Mouse (Mus musculus): ENCODE results near the gene Rtp4. TPM values are rescaled to one million over a fixed set of nuclear protein-coding genes. Genes with fewer than 3 reads are reported as not detected.

Rtp4 gene
- polyA plus RNA-seq, 2 experiments = 3.4 to 3.9 TPM

- H3K4me2 ChIP-seq (ENCODE audit: low read depth) = no peak overlapping the region
- H3K36me3 ChIP-seq (replicated peaks; ENCODE audit: control insufficient read depth, insufficient read depth, low read depth) = no peaks in the 10 kb centered on the region
- H3K4me1 ChIP-seq (replicated peaks; ENCODE audit: control insufficient read depth in 2 of 2, insufficient read depth in 2 of 2, low read length in 1 of 2) = peaks cover 0 to under 1% of the 10 kb centered on the region in 2 experiments; a peak in 2 of 4 replicates
- H3K9ac ChIP-seq (replicated peaks) = no peak overlapping the region
- TF ChIP-seq EP300 (IDR thresholded peaks at IDR 0.05; ENCODE audit: low read depth) (no peak), CTCF (IDR thresholded peaks at IDR 0.05; ENCODE audit: low read depth) (no peak)
- no peak overlapping the region for H3K4me3 ChIP-seq (ENCODE audit: insufficient read depth in 1 of 2, low read depth in 2 of 2, low read length in 2 of 2)
- DNase-seq (ENCODE audit: low read depth in 3 of 3, low spot score in 3 of 3) = no peak
- ATAC-seq (ENCODE audit: insufficient read depth) = no peak
- no peaks in the 10 kb centered on the region for H3K27me3 ChIP-seq (ENCODE audit: control insufficient read depth, insufficient read depth, low read length)
- H3K27ac ChIP-seq = no peak overlapping the region
- no peaks in the 10 kb centered on the region for H3K9me3 ChIP-seq (ENCODE audit: control insufficient read depth, low read length)
These were observed 72.4 kb downstream of the Rtp4 start for GRCm38 (mm10) chr16:23592501-23592900.

DNA sequence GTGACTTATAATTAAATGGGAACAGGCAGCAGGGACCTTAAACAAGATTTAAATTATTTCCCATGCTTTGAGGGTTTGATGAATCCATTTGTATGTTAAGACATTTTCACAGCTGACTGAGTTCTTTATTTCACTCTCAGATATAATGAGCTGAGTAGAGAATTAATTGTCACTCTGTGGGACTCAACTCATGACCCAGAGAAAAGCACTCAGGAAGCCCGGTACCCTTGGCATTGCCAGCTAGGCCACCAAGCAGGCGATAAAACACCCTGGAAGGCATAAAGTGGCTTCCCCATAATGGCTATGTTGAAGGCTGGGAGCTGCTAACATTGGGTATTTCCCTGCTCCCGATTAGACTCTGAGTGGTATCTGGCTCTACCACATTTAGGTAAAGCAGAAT lies 76.6 kb downstream of the Rtp4 start:
- H3K9ac ChIP-seq (replicated peaks) = no peak overlapping the region

DNA sequence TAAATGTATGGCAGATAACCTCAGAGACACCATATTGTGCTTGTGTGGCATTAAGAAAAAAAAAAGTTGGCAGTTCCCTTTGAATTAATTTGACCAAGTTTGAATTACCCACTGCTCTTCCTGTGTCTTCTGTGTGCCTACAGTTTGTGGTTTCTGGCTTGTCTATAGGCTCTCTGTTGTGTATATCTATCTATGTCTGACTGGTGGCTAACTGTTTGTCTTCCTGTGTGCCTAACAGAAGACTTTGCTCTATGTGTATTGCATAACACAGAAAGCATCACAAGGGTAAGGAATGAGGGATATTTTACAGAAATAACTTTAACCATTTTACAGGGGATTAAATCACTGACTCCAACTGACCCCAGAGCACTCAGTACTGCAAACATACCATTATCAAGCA lies 77.9 kb downstream of the Rtp4 start:
- Histone ChIP-seq H3K36me3 (replicated peaks; ENCODE audit: control insufficient read depth, insufficient read depth, low read depth) (no peaks in the 10 kb centered on the region), H3K27me3 (ENCODE audit: control insufficient read depth, insufficient read depth, low read length) (no peaks in the 10 kb centered on the region), H3K4me2 (ENCODE audit: low read depth) (no peak overlapping the region), H3K4me3 (ENCODE audit: insufficient read depth in 1 of 2, low read depth in 2 of 2, low read length in 2 of 2) (no peak overlapping the region), H3K9me3 (ENCODE audit: control insufficient read depth, low read length) (no peaks in the 10 kb centered on the region), H3K9ac (replicated peaks) (no peak overlapping the region), H3K4me1 (replicated peaks; ENCODE audit: control insufficient read depth in 2 of 2, insufficient read depth in 2 of 2, low read length in 1 of 2) (peaks cover 0 to 3% of the 10 kb centered on the region in 2 experiments; a peak in 2 of 4 replicates), H3K27ac (no peak overlapping the region)
- ATAC-seq (ENCODE audit: insufficient read depth) (no peak), DNase-seq (ENCODE audit: low read depth in 3 of 3, low spot score in 3 of 3) (no peak)
- TF ChIP-seq CTCF (IDR thresholded peaks at IDR 0.05; ENCODE audit: low read depth) (no peak), EP300 (IDR thresholded peaks at IDR 0.05; ENCODE audit: low read depth) (no peak)

More for the DNA sequence above, 76.6 kb downstream of the Rtp4 start:
- ATAC-seq (ENCODE audit: insufficient read depth) = no peak
- TF ChIP-seq CTCF (IDR thresholded peaks at IDR 0.05; ENCODE audit: low read depth) (no peak), EP300 (IDR thresholded peaks at IDR 0.05; ENCODE audit: low read depth) (no peak)
- no peaks in the 10 kb centered on the region for H3K27me3 ChIP-seq (ENCODE audit: control insufficient read depth, insufficient read depth, low read length)
- H3K9me3 ChIP-seq (ENCODE audit: control insufficient read depth, low read length) = no peaks in the 10 kb centered on the region
- H3K36me3 ChIP-seq (replicated peaks; ENCODE audit: control insufficient read depth, insufficient read depth, low read depth) = no peaks in the 10 kb centered on the region
- DNase-seq (ENCODE audit: low read depth in 3 of 3, low spot score in 3 of 3) = no peak
- no peak overlapping the region for H3K4me2 ChIP-seq (ENCODE audit: low read depth)
- H3K4me1 ChIP-seq (replicated peaks; ENCODE audit: control insufficient read depth in 2 of 2, insufficient read depth in 2 of 2, low read length in 1 of 2) = peaks cover 0 to 3% of the 10 kb centered on the region in 2 experiments; a peak in 2 of 4 replicates
- WGBS (ENCODE audit: insufficient replicate concordance) = 69% methylated on average over 3 of the region's 3 CpGs
- no peak overlapping the region for H3K4me3 ChIP-seq (ENCODE audit: insufficient read depth in 1 of 2, low read depth in 2 of 2, low read length in 2 of 2)
- H3K27ac ChIP-seq = no peak overlapping the region

DNA sequence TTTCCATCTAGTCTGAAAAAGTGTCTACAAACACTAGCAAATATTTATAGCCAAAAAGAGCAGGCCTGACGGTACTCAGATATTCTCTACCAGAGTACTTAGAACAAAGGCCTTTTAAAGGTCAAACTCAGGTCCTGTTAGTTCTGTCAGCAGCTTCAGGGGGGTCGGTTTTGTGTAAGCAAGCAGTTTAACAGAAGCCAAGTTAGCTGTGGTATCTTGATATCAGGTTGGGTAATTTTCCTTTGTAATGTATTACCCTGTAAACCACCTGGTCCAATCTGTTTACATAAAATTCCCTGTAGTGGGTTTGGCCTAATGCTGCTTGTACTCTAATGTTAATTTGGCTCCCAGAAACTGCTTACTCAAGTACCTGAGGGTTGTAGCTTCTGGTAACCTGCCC lies 86.1 kb downstream of the Rtp4 start:
- WGBS (ENCODE audit: insufficient replicate concordance) = 58% methylated on average over 2 of the region's 2 CpGs
- no peaks in the 10 kb centered on the region for H3K9me3 ChIP-seq (ENCODE audit: control insufficient read depth, low read length)
- no peak overlapping the region for H3K9ac ChIP-seq (replicated peaks)
- no peak overlapping the region for H3K4me3 ChIP-seq (ENCODE audit: insufficient read depth in 1 of 2, low read depth in 2 of 2, low read length in 2 of 2)
- TF ChIP-seq EP300 (IDR thresholded peaks at IDR 0.05; ENCODE audit: low read depth) = no peak
- TF ChIP-seq CTCF (IDR thresholded peaks at IDR 0.05; ENCODE audit: low read depth) = no peak
- H3K27ac ChIP-seq = no peak overlapping the region
- DNase-seq (ENCODE audit: low read depth in 3 of 3, low spot score in 3 of 3) (no peak), ATAC-seq (ENCODE audit: insufficient read depth) (no peak)
- no peak overlapping the region for H3K4me2 ChIP-seq (ENCODE audit: low read depth)
- peaks cover 0 to 5% of the 10 kb centered on the region in 2 experiments; a peak in 2 of 4 replicates for H3K4me1 ChIP-seq (replicated peaks; ENCODE audit: control insufficient read depth in 2 of 2, insufficient read depth in 2 of 2, low read length in 1 of 2)
- no peaks in the 10 kb centered on the region for H3K27me3 ChIP-seq (ENCODE audit: control insufficient read depth, insufficient read depth, low read length)
- no peaks in the 10 kb centered on the region for H3K36me3 ChIP-seq (replicated peaks; ENCODE audit: control insufficient read depth, insufficient read depth, low read depth)

GRCm38 (mm10) chr16:23606651-23607050 lies 86.6 kb downstream of the Rtp4 start:
- WGBS (ENCODE audit: insufficient replicate concordance) = 72% methylated on average over 7 of the region's 7 CpGs
- DNase-seq (ENCODE audit: low read depth in 3 of 3, low spot score in 3 of 3) = no peak
- H3K4me1 ChIP-seq (replicated peaks; ENCODE audit: control insufficient read depth in 2 of 2, insufficient read depth in 2 of 2, low read length in 1 of 2) = peaks cover 0 to 5% of the 10 kb centered on the region in 2 experiments; a peak in 2 of 4 replicates
- H3K4me3 ChIP-seq (ENCODE audit: insufficient read depth in 1 of 2, low read depth in 2 of 2, low read length in 2 of 2) = no peak overlapping the region
- TF ChIP-seq EP300 (IDR thresholded peaks at IDR 0.05; ENCODE audit: low read depth) (no peak), CTCF (IDR thresholded peaks at IDR 0.05; ENCODE audit: low read depth) (no peak)
- H3K27ac ChIP-seq = no peak overlapping the region
- H3K27me3 ChIP-seq (ENCODE audit: control insufficient read depth, insufficient read depth, low read length) = no peaks in the 10 kb centered on the region
- no peaks in the 10 kb centered on the region for H3K9me3 ChIP-seq (ENCODE audit: control insufficient read depth, low read length)
- ATAC-seq (ENCODE audit: insufficient read depth) = no peak
- H3K36me3 ChIP-seq (replicated peaks; ENCODE audit: control insufficient read depth, insufficient read depth, low read depth) = no peaks in the 10 kb centered on the region
- no peak overlapping the region for H3K4me2 ChIP-seq (ENCODE audit: low read depth)
- H3K9ac ChIP-seq (replicated peaks) = no peak overlapping the region

Measured in liver, embryonic 14.5 days (tissue).